Mouse (Mus musculus): ENCODE measurements around the gene Sptlc2.

Gene Sptlc2

DNA sequence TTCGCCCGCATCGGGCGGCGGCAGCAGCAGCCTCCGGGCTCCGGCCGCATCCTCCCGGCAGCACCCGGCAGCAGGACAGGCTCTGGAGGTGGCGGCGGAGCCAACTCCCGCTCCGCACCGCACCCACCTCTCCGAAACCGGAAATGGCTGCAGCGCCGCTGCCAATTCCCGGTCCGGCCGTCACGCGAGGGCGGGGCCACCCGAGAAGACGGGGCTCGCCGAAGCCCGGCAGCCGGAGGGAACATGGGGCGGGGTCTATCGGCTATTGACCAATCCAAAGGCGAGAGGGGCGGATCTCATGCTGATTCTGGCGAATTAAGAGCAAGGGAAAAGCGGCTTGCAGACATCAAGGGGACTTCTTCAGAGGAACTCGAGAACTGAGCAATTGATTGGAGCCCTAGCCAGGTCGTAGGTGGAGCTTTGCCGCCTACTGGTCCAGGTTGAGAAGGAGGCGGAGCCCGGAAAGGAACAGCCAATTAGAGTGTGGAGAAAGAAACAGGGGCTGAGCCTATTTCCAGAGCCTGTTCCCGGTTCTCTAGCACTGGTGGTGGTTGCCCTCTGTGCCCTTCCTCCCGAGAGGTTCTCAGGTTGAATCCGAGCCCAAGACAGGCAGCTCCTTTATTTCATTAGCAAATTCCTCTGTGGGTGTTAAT, at the start of gene Sptlc2:
Gene Sptlc2, minus strand, starts transcription at position 234 of the 653 bp plus-strand sequence.
- peak; percentile 99 for DNase-seq (ENCODE audit: low read depth)

- DNase-seq (ENCODE audit: low read depth) = no peak
Measured at GRCm38 (mm10) chr12:87428885-87429284, 40.7 kb upstream of the Sptlc2 start.

DNA sequence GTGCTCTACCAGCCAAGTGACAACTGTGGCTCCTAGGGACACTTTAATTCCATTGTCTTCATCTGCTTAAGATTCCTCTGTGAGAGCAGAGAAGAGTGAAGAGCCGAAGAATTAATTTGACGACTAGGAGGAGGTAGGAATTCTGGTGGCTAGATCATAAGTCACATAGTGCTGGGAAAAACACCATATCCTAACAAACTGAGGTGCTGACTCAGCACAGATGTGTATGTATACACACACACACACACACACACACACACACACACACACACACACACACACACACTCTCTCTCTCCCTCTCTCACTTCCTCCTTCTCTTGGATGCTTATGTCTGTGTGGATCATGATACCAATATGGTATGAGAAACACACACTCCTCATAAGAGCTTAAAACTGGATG, 40.1 kb upstream of the Sptlc2 start:
- no peak for DNase-seq (ENCODE audit: low read depth)

- no peak for DNase-seq (ENCODE audit: low read depth)
Measured at GRCm38 (mm10) chr12:87426354-87427031, 38.3 kb upstream of the Sptlc2 start.

DNA sequence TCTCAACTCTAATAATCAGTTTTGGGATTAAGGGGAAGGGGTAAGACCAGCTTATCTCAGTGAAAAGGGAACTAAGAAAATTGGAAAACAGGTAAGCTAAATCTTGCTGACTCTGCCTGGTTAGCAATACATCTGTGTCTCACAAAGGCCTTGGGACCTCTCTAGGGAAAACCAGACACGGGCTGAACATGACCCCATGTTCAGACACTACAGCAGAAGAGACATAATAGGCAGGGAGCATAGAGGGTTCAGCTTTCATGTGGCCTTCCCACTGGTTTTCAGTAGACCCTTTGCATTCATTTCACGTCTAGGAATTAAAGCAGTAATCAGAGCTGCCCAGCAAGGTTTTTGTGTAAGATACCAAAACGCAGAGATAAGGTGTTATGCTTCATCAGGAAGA, 36.4 kb upstream of the Sptlc2 start:
- DNase-seq (ENCODE audit: low read depth) = no peak

GRCm38 (mm10) chr12:87423700-87424099, 35.5 kb upstream of the Sptlc2 start:
- no peak for DNase-seq (ENCODE audit: low read depth)

- DNase-seq (ENCODE audit: low read depth) = no peak
Measured at GRCm38 (mm10) chr12:87421708-87422507, 33.8 kb upstream of the Sptlc2 start.

DNA sequence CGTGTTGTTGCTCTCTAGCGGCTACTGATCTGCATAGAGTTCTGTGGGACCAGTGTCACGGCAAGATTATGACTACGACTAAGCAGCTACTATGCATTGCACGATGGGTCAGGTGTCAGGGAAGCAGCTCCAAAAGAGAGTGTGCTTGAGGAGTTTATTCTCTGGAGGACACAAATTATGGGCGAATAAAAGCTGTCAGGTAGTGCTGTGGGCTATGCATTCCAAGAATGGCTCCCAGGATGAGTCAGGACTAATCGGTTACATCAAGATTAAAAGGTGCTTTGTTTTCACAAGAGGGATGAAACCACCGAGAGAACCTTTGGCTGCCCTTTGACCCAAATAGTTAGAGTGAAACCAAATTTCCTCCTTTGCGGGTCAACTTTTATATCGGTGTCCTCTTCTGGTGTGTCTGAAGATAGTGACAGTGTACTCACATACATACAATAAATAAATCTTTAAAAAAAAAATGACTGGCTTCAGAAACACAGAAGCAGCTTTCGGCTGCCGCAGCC, 31.9 kb upstream of the Sptlc2 start:
- DNase-seq (ENCODE audit: low read depth) = no peak

DNA sequence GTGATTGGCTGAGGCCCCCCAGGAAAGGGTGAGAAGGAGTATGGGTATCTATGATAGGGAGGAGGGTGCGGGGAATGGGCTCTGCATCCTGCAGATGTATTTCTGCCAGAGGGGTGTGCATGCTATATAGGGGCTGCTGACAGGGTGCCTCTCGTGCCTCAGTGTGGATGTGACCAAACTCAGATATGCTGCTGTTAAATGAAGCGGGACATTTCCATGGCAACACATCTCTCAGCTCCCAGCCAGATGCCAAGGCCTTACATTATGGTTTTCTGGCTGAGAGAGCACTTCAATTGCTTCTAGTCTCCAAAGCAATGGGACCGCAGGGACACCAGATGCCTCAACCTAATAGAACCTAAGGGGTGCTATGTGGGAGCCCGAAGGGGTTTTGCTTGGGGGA, 30.8 kb upstream of the Sptlc2 start:
- DNase-seq (ENCODE audit: low read depth) = no peak

DNA sequence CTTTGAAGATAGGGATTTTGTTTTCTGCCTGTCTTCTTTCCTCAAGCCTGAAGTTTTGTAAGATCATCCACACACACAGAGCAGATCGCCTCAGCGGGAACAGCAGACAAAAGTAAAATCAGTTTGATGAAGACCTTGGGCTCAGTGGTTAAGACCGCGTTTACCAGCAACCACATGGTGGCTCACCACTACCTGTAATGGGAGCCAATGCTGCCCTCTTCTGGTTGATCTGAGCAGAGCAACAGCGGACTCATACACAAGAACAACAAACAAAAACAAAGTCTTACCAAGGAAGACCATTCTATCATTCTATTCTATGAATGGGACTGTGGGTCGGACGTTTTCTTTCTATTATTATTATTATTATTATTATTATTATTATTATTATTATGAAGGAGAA, 28.5 kb upstream of the Sptlc2 start:
- DNase-seq (ENCODE audit: low read depth) = peak; percentile 74

DNA sequence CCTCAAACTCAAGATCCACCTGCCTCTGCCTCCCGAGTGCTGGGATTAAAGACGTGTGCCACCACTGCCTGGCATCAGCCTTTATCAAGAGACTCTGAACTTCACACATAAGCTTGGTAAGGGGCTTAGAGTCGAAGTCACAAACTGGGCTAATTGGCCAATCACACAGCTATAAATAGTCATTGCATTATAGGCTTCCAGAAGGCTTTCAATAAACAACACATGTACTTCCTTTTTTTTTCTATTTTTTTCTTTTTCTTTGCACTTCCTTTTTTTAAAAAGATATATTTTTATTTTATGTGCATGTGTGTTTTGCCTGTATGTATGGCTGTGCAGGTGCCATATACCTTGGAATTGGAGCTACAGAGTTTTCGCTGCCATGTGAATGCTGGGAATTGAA, 27.2 kb upstream of the Sptlc2 start:
- DNase-seq (ENCODE audit: low read depth) = no peak

GRCm38 (mm10) chr12:87413179-87413790, 25.1 kb upstream of the Sptlc2 start:
- DNase-seq (ENCODE audit: low read depth) = peak; percentile 85

DNA sequence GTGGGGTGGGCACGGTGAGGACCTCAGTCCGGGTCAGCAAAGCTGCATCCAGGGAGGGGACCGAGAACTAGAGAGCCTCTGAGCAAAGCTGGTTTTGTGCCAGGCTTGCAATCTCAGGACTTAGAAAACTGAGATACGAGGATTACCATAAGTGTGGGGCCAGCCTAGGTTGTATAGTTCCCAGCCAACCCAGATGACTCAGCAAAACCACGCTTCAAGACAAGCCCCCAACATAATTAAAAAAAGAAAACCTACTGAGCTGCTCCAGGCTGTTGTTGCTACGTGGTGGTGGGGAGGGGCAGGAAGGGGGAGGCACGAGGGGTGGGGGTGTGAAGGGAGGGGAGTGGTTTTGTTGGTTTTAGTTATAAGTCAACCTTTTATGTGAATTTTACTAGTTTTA, 22.8 kb upstream of the Sptlc2 start:
- peak; percentile 78 for DNase-seq (ENCODE audit: low read depth)

DNA sequence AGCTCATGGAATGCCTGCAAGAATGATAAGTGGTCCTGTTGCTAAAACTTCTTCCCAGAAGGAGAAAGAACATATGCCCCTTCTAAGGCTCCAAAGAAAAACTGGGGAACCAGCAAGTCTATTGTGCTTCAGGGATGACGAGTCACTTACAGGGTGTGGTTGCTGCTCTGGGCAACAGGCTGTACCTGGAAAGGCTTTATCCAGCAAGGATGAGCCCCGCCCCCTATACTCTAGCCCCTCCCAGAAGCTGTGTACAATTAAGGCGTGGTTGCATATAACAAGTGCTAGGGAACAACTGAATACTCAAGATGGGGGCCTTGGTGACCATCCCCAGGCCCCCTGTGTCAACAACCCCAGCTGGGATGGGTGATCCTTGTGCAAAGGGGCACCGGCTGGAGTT, 21.0 kb upstream of the Sptlc2 start:
- DNase-seq (ENCODE audit: low read depth) = no peak

DNA sequence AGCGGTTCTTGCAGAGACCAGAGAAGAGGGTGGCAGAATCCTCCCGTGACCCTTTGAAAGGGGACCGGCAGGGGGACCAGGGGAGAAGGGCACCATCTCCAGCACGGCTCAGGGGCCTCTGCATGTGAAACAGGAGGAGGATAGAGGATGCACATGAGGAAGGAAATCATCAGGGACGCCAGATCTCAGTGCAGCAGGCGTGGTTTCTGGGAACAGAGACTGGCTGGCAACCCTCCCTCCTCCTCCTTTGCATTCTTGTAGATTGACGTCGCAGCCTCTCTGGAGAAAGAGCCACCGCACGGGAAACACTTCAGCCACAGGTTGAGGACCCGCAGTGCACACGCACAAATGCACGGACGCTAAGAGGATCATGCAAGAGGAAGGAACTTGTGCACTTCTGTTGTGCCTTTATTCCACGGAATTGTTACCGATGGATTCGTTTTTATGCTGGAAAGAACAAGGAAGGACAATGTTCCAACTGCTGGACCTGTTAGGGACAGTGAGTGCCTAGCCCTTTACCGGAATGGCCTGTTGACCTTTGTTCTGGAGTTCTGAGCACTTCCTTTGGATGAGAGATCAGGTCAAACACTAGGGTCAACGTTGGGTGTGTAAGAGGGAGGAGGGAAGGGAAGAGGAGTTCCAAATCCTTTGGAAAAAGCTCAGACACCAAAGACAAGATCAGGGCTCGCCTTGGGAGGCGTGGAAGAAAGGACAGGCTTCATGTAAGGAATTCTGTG, 19.9 kb upstream of the Sptlc2 start:
- DNase-seq (ENCODE audit: low read depth) = peak; percentile 76

- DNase-seq (ENCODE audit: low read depth) = peak; percentile 49
Measured at GRCm38 (mm10) chr12:87405721-87406120, 17.6 kb upstream of the Sptlc2 start.

DNA sequence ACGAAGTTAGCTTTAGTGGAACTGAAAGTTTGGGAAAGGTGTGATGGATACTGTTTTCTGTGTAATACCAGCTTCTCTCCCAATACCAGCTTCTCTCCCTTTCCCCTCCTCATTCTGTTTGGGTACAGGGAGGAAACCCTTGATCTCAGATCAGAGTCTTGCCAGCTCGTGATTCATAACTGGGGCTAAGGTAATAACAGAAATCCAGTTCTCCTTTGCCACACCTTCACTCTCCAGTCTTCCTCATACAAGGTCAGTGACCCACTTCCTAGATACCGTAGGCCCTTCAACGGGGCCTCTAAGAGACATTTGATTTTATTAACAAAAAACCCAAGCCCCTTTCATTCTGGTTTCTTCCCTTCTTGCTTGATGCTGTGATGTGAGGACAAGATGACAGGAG, 17.0 kb upstream of the Sptlc2 start:
- no peak for DNase-seq (ENCODE audit: low read depth)

GRCm38 (mm10) chr12:87401883-87402282, 13.7 kb upstream of the Sptlc2 start:
- DNase-seq (ENCODE audit: low read depth) = peak; percentile 64

DNA sequence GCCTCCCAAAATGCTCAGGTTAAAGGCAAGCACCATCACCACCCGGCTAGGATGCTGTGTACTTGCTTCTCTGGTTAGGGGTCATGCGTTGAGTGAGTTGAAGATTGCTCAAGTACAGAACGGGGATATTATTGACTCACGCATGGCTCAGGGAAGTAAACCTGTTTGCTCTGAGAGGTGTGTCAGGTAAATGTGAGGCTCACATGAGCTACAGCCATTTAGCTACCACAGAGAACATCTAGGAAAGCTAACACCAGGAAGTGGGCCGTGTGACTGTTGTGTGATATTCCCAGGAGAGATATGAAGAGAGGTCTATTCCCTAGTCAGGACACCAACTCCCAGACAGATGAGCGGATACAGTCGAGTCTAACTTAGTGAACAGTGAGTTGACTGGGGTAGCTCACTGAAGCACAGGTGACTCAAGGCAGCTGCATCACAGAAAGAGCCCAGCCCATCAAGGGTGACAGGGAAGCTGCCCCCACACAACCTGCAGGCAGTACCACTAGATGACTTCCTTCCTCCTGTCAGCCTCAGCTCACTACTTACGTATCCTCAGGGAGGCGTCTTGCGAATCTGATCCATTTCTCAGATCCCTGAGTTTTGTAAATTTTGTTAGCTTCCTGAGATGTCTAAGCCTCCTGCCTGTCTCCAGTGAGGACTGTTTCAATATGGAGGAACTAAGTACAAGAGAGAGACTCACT, 11.1 kb upstream of the Sptlc2 start:
- no peak for DNase-seq (ENCODE audit: low read depth)

- DNase-seq (ENCODE audit: low read depth) = no peak
Measured at GRCm38 (mm10) chr12:87397811-87398417, 9.8 kb upstream of the Sptlc2 start.

DNA sequence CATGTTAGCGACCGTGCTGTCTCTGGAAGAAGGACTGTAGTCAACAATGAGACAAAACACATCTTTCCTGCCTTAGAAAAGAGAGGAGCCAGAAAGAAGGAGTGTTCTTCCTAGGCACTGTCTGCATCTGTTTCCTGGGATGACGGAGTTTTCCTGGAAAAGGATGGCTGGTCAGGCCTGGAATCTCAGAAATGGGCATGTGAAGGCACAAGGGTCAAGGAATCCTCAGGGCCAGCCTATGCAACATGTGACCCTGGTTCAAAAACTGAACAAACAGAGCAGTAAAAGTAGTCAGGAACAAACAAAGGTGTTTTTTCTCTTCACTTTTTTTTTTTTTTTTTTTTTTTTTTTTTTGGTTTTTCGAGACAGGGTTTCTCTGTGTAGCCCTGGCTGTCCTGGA, 9.0 kb upstream of the Sptlc2 start:
- no peak for DNase-seq (ENCODE audit: low read depth)
